Mouse (Mus musculus) adrenal gland, postnatal 10 days (tissue): ENCODE data around the gene Xpnpep2. TPM values are rescaled to one million over a fixed set of nuclear protein-coding genes. Genes with fewer than 3 reads are reported as not detected.

Source experiments
- DNase-seq: peaks from one replicate; pipeline ENCODE4 v3.0.0; 2021; ENCODE audit warnings: mixed read lengths
- total RNA-seq, 2 experiments: library from RNA; stranded (reverse); gene quantifications; 2 replicates each; pipeline ENCODE4 v1.2.3; 2021

The Xpnpep2 gene
- total RNA-seq, 2 experiments from 2014 or later: 1.5 to 2.1 TPM

GRCm38 (mm10) chrX:48158229-48158919 lies 49.8 kb downstream of the Xpnpep2 start:
- DNase-seq: no peak

DNA sequence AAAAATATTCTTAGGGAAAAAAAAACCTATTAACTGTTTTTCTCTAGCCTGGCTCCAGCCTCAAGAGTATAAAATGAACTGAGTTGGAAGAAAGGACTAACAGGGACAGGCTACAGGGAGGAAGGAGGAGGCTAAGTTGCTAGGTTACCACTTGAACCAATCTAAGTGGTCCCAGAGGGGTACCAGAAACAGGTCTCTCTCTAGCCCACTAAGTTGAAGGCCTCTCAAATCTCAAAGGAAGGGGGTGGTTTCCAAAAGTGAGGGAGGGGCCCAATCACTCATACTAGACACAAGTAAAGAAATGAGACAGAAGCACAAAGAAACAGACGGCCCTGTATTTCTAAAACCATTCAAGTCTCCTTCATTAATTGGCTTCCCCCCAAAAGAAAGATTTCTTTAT lies 61.4 kb downstream of the Xpnpep2 start:
- no peak for DNase-seq

DNA sequence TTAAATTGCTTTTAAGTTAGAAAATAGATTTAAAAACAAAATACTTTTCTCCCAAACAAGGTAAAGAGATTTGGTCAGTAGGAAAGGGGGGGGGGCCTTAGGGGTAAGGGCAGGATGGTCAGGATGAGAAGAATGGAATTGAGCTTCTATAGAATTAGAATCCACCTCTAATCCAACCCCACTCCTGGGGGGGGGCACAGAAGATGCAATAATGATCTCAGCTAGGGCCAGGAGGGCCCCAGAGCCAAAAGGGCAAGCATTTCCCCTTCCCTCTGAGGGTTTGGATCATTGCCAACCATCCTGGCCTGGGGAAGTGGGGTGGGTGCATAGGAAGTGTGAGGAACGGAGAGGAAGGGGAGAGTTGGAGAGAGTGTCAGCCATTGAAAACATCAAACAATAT lies 61.8 kb downstream of the Xpnpep2 start:
- DNase-seq: no peak

DNA sequence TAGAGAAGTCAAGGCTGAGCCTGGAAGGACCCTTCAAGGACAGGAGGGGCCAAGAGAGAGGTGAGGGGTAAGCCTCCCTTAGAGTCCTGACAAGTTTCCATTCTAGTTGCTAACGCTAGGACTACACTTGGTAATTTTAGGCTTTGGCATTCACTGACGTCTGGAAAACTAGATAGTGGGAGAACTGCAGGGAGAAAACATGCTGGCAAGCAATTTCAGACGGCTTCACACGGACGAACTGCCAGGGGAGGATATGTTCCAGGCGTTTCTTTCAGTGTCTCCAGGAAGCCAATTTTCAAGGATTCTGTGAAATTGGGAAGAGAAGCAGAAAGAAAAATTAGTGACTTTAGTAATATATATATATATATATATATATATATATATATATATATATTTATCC lies 73.3 kb downstream of the Xpnpep2 start:
- DNase-seq: no peak

DNA sequence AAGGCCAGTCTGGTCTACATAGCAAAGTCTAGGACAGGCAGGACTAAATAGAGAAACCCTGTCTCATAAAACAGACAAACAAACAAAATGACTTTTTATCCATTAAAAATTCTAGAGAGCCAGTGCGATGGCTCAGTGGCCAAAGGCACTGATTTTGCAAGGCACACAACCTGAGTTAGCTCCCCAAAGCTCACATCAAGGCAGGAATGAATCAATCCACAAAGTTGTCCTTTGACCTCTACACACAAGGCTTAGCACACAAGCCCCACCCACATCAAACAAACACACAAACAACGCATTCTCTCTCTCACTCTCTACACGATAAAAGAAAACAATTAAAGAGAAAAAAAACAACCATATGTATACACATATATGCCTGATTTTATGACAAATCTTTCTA lies 76.2 kb downstream of the Xpnpep2 start:
- no peak for DNase-seq

Other genes with a start within 250 kb of the Xpnpep2 start
- gene Smarca1, start 215.8 kb upstream of the Xpnpep2 start, total RNA-seq: 10 to 100 TPM; 21.7 to 24.3 TPM
- 10 to 100 TPM; 30.0 to 38.2 TPM for gene Ocrl, start 196.3 kb upstream of the Xpnpep2 start, total RNA-seq
- gene Apln, start 73.9 kb upstream of the Xpnpep2 start, total RNA-seq: 10 to 100 TPM; 10.1 to 17.0 TPM
- 1 to 10 TPM; 4.7 to 5.3 TPM for gene Sash3, start 37.7 kb downstream of the Xpnpep2 start, total RNA-seq
- 10 to 100 TPM; 19.1 to 21.0 TPM for gene Zdhhc9, start 100.2 kb downstream of the Xpnpep2 start, total RNA-seq
- gene Utp14a, start 148.1 kb downstream of the Xpnpep2 start, total RNA-seq: 10 to 100 TPM; 14.9 to 18.5 TPM
- gene Bcorl1, start 232.6 kb downstream of the Xpnpep2 start, total RNA-seq: 10 to 100 TPM in 1 of 2 experiments, 1 to 10 TPM in 1; 9.9 to 12.6 TPM